Mouse (Mus musculus) right cerebral cortex, postnatal 25 days (tissue): ENCODE results near the gene Nudt10.

ENCODE experiments used
- DNase-seq: peaks from one replicate; pipeline ENCODE4 v3.0.0; 2022

Nudt10 gene

DNA sequence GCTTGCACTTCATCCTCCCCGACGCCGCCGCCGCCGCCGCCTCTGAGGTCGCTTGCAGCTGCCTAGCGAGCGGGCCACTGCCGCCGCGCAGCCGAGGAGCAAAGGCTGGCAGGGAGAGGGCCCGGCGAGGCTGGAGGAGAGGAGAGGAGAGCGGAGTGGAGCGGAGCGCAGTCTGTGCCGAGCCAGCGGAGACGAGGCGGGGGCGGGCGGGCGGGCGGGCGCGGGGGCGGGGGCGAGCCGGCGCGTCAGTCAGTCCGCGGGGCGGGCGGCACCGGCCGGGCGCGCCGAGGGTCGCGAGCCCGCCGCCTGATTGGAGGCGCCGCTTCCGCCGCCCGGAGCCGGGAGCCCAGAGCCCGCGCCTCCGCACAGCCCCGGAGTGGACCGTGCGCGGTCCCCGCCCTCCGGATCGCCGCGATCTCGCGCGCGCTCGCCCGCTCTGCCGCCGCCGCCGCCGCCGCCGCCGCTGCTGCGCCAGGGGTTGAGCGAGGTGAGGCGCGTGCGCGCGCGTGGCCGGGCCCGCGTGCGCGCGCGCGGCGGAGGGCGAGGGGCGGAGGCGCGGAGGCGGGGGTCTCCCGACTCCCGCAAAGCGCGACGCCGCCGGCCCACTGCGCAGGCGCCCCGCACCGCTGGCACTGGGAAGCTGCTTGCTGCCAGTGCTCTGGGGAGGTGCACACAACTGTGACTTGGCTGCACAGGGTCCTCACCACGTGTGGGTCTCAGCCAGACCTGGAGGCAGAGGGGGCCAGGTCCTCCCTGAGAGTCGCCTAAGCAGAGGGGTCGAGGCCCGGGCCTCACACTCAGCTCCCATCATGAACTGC, at the start of gene Nudt10:
Gene Nudt10 (minus strand): TSS at position 193 of the 818 bp plus-strand sequence.
- peak; percentile 18 for DNase-seq

DNA sequence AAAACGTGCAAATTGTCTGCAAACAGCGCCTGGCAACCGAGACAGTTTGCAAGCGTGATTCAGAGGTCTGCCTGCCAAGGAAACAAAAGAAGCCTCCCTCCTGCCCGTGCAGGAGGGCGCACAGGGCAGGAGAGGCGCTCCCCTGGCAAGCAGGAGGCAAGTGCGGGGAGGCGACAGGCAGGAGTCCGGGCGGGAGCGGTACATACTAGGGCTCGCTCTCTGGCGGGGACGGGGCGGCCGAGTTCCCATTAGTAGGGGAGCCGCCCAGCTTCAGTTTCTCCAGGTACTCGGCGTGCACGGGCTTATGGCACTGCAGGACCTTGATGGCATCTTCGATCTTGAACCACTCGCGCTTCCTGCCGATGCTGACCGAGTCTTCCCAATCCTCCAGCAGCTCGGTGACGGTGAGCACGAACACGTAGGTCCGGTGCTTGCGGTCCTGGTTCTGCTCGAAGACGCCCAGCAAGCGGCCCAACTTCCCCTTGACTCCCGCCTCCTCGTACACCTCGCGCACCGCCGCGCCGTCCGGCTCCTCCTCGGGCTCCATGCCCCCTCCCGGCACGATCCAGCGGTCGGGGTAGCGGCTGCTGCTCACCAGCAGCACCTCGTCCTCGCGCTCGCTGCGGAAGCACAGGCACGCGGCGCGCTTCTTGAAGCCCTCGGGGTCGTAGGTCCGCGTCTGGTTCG, 536 bp downstream of the Nudt10 start:
- peak; percentile 6 for DNase-seq

DNA sequence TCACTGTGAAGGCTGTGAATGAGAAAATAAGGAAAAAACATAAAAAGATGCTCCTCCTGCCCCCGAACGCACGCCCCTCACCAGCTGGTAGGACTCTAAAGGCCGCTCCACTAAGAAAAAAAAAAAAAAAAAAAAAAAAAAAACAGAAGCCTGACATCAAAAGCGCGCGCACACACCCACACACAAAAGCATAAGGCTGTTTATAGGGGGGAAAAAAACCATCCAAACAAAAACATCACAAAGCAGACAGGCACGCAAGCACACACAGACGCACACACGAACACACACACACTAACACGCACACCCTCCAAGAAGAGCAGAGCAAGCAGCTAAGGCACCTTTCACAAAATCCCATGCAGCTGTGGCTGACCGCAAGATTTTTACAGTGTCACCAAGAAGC, 1.1 kb downstream of the Nudt10 start:
- DNase-seq, result no peak
